Mouse (Mus musculus) skeletal muscle tissue, adult 2 months (tissue): ENCODE measurements around the gene Zfp568.
"Not testable (repeated sequence)": the region's sequence is repeated elsewhere in the genome, so short reads cannot be mapped to it uniquely, and the experiment has no call there.

Experiments used
- DNase-seq: peaks from one replicate; pipeline ENCODE4 v3.0.0-alpha.2; 2012; ENCODE audit warnings: low read depth, low spot score

Zfp568 gene

GRCm38 (mm10) chr7:29983690-29984380 is at the start of gene Zfp568:
Gene Zfp568, plus strand, starts transcription at chr7:29983955.
- DNase-seq = peak; percentile 89

- no peak for DNase-seq
Observed at GRCm38 (mm10) chr7:29938856-29939255, 44.9 kb upstream of the Zfp568 start.

DNA sequence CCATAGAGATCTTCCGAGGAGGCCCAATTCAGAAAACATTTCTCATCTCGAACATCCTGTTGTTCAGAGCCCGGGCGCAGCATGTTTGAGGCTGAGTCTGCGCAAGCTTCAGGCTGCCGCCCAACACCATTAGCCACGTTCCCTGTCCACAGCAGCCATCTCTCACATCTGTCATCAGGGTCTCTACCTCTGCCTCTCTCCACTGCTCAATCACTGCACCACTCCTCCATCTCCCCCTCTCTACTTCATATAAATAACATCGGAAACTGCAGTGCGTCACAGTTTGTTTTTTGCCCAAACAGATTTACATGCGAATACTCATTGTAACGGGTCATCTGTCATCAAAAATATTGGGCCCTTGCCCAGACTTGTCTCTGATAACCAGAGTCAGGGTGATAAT is 42.7 kb upstream of the Zfp568 start:
- DNase-seq = no peak

DNA sequence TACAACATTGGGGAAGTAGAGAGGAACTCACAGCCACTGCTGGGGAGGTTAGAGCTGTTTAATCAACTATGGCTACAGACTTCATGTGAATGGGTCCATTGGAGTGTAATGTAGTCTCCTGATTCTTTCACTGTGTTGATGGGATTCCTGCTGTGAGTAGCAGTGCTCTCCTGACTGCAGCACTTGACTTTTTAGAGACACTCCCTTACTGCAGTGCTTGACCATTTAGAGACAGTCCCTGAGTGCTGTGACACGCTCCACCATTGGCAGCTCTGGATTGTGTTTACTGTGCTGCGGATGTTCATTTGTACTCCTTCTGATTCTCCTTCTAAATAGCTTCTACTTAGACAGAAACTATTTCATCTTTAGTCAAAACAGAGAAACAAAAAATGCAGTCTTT is 41.0 kb upstream of the Zfp568 start:
- DNase-seq = no peak

DNA sequence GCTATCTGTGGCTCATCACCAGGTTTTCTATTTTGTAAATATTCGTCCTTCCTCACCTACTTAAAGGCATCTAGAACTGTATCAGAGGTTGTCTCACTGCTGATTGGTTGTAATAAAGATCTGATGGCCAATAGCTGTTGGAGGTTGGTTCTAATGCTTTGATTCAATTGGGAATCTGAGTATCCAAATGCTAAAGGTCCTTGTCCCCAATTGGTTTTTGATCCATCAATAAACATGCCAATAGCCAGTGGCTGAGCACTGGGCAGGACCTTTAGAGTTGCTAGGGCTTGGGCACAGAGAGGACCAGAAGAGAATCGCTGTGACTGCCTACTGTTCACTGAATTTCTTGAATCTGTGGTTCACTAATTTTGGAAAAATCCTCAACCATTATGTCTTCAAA is 40.0 kb upstream of the Zfp568 start:
- DNase-seq = no peak

DNA sequence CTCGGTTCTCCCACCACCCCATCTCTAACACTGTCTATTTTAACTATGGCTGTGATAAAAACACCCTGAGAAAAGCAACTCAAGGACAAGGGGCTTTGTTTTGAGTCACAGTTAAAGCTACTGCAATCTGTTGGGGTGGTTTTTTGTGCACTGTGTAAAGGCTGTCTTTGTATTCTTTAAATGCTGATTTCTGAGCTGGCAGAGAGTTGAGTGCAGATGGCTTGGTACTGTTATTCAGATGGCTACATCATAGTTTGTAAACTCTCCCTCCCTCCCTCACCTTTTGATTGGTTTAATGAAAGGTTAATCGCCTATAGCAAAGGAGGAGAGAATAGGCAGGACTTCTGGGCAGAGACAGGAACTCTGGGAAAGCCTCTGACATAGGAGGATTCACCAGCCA is 39.6 kb upstream of the Zfp568 start:
- DNase-seq = no peak

DNA sequence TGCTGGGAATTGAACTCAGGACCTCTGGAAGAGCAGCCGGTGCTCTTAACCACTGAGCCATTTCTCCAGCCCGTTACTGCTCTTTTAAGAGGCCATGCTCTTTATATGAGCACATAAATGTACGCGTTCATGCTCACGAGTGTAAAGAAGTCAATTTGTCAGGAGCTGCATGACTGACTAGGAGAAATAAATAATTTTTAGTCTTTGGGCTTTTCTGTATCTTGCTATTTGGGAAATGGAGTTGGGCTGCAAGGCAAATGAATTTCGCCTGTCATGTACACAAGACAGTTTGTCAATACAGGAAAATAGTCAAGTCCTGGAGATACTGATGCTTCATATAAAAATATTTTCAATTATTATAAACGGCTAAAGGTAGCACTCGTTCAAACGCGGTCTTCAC is 30.7 kb upstream of the Zfp568 start:
- no peak for DNase-seq

- peak; percentile 67 for DNase-seq
Observed at GRCm38 (mm10) chr7:29953513-29954401, 30.0 kb upstream of the Zfp568 start, which contains the start of gene Zfp74. Gene Zfp74, minus strand, starts transcription at chr7:29954089.

GRCm38 (mm10) chr7:29954731-29955130 is 29.0 kb upstream of the Zfp568 start:
- DNase-seq = peak; percentile 40

DNA sequence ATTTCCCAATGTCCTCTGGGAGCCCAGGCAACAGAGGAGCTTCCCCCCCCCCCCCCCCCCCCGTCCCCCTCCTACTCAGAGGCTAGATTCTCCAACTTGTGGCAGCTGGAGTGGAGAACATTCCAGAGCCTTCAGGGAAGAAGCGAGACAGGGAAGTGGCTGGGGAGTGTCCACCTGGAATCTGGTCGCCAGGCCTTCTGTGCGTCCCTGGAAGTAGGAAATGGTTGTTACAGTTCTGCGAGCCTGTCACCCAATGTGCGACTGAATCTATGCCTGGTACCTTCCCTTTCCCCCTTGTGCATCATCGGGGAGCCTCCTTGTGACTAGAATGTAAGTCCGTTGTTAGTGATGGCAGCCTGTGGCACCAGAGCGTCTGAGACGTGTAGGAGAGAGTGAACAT is 27.5 kb upstream of the Zfp568 start:
- no peak for DNase-seq

DNA sequence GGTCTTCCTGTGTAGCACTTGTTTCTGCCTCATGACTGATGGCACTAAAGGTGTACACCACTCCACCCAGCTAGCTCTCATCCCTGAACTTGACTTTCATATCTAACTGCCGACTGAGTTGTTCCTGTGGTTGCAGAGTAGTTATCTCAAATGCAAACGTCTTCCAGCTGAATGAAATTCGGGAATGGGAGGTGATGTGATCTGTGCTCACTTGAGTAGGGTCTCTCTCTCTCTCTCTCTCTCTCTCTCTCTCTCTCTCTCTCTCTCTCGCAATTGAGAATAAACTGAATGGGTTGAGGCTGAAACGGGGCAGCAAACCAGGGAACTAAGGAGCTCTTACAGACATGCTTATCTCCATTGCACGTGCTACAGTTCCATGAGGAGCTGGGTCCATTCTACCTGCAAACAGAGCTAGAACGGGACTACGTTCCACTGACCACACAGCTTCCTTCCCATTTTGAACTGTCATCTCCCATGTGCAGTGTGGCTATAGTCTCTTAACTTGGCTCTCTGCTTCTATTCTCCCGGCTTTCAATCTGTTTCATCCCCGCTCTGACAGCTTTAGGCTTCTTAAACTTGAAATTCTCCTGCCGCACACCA is 25.5 kb upstream of the Zfp568 start:
- DNase-seq = no peak

DNA sequence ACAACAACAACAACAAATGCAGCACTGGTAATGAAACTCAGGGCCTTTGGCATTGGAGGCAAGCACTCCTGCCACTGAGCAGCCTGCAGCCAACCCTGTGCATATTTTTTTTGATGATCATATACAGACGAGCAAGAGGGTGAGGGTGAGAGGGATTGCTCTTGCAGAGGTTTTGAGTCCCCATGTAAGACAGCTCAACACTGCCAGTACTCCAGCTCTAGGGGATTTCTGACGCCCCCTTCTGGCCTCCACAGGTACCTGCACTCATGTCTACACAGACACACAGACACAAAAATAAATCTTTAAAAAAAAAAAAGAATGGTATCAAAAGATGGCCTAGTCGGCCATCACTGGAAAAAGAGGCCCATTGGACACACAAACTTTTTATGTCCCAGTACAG is 24.8 kb upstream of the Zfp568 start:
- no peak for DNase-seq

GRCm38 (mm10) chr7:29965115-29965810 is 18.5 kb upstream of the Zfp568 start:
- not testable (repeated sequence) for DNase-seq

DNA sequence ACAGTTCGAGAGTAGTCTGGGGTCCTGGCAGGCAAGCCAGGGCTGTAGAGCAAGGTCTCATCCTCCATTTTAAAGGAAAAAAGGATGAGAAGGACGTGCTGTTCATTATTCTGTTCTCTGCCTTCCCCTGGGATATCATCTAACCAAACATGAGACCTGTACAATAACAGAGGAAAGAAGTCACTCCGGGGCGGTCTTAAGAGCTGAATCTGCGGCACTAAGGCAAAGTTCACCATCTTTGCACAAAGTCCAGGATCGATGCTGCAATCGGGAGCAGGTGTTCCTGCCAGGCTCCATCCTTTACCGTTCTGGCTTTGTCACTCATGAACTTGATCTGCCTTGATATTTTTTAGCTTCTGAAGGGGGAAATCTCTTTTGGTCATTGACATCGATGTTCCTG is 13.1 kb upstream of the Zfp568 start:
- no peak for DNase-seq

- no peak for DNase-seq
Observed at GRCm38 (mm10) chr7:29980761-29981160, 3.0 kb upstream of the Zfp568 start.

- no peak for DNase-seq
Observed at GRCm38 (mm10) chr7:29981455-29981854, 2.3 kb upstream of the Zfp568 start.

- DNase-seq = no peak
Observed at GRCm38 (mm10) chr7:29981860-29982259, 1.9 kb upstream of the Zfp568 start.

DNA sequence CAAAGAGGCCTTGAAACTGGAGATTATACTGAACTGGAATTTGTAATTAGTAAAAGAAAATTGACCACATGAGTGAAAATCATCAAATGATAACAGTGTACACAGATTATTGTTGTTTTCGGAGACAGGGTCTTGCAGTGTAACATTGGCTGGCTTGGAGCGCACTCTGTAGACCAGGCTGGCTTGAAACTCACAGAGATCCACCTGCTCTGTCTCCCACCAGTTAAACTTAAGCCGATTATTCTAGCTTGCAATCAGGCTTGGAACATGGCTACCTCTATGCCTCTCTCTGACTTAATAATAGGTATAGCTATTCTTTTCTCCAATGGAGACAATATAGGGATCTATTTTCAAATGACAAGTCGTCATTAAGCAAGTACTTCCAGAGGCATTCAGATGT is 1.4 kb upstream of the Zfp568 start:
- DNase-seq = no peak

DNA sequence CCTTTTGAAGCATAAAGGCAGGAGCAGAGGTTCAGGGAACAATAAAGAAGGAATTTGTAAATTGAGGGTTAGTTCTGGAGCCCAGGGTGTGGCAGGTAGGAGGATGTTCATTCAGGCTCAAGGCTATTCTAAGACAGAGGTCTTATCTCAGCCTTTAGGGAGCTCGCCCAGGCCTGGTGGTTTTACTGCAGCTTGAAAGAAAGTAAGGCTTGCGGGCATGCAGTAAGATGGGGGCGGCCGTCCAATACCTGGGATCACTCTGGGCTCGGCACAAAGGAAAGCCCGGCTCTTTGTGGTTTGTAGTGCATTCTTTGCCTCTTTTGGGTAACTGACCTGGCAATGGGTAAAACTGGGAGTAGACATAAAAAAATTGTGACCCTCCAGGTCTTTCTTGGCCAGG is 824 bp upstream of the Zfp568 start:
- no peak for DNase-seq

- no peak for DNase-seq
Observed at GRCm38 (mm10) chr7:29983340-29983689, 440 bp upstream of the Zfp568 start.

- DNase-seq = no peak
Observed at GRCm38 (mm10) chr7:29986101-29986500, 2.3 kb downstream of the Zfp568 start.

DNA sequence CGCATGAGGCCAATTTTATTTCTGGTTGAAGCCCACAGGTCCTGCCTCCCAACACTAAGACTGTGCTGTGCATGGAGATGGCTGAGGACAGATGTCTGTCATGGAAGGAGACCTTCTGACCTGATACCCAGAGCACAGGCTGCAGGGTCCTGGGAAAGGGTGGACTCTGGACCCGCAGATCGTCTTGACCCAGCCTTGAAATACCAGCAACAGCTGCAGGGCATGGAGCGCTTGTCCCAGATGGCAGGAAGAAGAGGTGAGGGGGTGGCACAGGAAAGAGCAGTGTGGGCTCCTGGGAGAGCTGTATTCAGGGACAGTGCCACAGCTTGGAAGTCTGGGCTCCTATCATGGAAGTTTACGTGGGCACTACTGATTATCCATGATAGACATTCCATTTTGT is 3.8 kb downstream of the Zfp568 start:
- DNase-seq = no peak
